Mouse (Mus musculus) layer of hippocampus, postnatal 14 days (tissue): ENCODE data around the gene Ddx17. TPM values are rescaled to one million over a fixed set of nuclear protein-coding genes. Genes with fewer than 3 reads are reported as not detected.

ENCODE experiments used
- DNase-seq, 2 experiments: peaks; one replicate each; pipeline ENCODE4 v3.0.0; 2021 to 2022; ENCODE audit warnings: low spot score in 2 of 2, mixed read lengths in 1 of 2
- total RNA-seq, 2 experiments: library from RNA; stranded (reverse); gene quantifications; 2 replicates each; pipeline ENCODE4 v1.2.3; 2021

Gene Ddx17
- total RNA-seq, 2 experiments from 2014 or later = 353 to 381 TPM

- no peak for DNase-seq
These were observed 26.9 kb downstream of the Ddx17 start for GRCm38 (mm10) chr15:79519400-79520220.

- DNase-seq = no peak
These were observed 28.0 kb downstream of the Ddx17 start for GRCm38 (mm10) chr15:79518571-79518970.

DNA sequence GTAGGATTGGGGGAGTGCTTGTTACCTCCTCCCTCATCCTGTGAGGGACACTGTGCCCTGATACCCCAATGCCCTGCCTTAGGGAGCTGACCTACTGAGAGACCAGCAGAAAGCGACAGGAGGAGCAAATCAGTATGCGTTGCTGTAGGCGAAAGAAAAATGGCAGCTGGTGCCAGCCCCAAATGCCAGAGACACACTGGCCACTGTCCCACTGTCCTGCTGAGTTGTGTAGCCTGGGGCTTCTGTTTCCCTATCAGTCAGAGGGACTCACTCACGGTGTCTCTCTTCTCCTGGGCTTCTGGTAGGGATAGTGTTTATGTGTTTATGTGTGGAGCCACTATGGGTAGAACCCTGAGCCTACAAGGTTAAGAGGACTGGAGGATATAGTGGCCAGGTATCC, 28.8 kb downstream of the Ddx17 start:
- DNase-seq = no peak

- no peak for DNase-seq
These were observed 30.1 kb downstream of the Ddx17 start, which contains the start of gene Kdelr3 for GRCm38 (mm10) chr15:79516171-79517096. Kdelr3 (plus strand) TSS chr15:79516411.

- DNase-seq = no peak
These were observed 32.6 kb downstream of the Ddx17 start for GRCm38 (mm10) chr15:79513940-79514339.

GRCm38 (mm10) chr15:79511553-79512320, 34.8 kb downstream of the Ddx17 start:
- DNase-seq = peak; percentile 86 to 88

GRCm38 (mm10) chr15:79510425-79510824, 36.1 kb downstream of the Ddx17 start:
- DNase-seq = no peak

- no peak for DNase-seq
These were observed 36.5 kb downstream of the Ddx17 start for GRCm38 (mm10) chr15:79509998-79510397.

- DNase-seq = no peak
These were observed 39.3 kb downstream of the Ddx17 start for GRCm38 (mm10) chr15:79507055-79507828.

DNA sequence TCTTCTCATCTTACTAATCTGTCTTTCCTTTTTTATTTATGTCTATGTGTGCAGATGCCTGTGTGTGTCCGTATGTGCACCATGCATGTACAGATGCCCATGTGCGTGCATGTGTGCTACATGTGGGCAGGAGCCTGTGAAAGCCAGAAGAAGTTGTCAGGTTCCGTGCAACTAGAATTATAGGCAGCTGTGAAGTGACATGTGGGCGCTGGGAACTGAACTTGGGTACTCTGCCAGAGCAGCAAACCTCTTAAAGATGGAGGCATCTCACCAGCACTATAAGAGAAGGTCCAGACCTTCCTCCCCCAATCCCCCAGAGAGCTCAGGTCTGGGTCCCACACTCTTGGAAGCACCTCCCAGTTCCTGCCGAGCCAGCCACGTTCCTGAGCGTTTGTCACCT, 40.1 kb downstream of the Ddx17 start:
- DNase-seq = no peak

- peak; percentile 76 to 77 for DNase-seq
These were observed 40.8 kb downstream of the Ddx17 start for GRCm38 (mm10) chr15:79505616-79506283.

DNA sequence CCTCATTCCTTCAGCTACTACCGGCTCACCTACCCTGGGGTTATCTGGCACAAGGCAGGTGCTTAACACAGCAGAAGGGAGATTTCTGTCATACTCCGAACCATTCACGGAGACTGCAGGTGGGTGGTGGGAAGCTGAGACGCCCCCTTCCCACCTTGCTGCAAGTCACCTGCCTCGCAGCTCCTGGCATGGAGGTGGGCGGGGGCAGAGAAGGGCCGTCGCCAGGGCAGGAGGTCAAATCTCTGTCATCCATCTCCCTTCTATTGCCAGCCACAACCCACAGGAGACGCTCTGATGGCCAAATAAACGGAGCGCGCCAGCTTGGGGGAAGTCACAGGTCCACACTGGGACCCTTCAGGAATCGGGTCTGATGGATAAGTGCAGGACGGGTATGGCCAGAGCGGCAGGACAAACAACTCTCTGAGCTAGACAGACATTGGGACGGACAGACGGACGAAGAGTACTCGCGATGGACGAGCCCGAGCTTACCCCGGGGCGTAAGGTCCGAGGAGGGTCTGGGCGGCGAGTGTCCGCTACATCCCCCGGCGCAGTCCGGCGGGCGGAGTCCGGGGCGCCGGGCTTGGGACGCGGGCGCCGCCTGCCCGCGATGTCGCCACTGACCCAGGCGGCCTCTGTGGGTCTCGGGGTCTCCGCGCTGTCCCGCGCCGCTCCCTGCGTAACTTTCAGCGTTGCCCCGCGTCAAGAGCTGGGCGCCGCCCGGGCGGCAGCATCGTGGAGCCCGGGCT, 41.7 kb downstream of the Ddx17 start, which contains the start of gene Kcnj4:
TSS of gene Kcnj4 (minus strand) at position 535 of the 746 bp plus-strand sequence.
- no peak for DNase-seq

- peak in 1 of 2 experiments; percentile 22 for DNase-seq
These were observed 43.1 kb downstream of the Ddx17 start for GRCm38 (mm10) chr15:79503438-79503837.

DNA sequence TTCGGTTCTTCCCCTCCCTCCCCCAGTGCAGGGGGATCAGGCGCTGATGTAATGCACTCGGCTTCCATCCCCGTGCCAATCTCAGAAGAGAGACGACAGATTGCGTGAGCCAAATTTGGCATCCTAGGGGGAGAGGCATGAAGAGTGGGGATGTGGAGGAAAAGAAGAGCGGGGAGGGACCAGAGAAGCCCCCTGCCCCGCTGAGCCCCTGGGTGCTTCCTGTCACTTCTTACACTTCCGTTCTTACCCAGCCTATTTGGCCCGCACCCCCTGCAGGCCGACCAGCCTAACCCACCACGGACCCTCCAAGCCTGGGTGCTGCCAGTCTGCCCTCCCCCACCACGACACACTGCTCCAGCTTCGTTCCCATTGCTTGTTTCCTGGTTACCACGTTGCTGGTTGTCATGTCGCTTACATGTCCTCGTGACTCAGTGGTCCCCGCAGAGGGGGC, 43.6 kb downstream of the Ddx17 start:
- peak; percentile 73 to 78 for DNase-seq

GRCm38 (mm10) chr15:79500110-79500509, 46.4 kb downstream of the Ddx17 start:
- peak in 1 of 2 experiments; percentile 20 for DNase-seq

- DNase-seq = peak in 1 of 2 experiments; percentile 21
These were observed 53.0 kb downstream of the Ddx17 start for GRCm38 (mm10) chr15:79493527-79493926.

- DNase-seq = no peak
These were observed 57.1 kb downstream of the Ddx17 start for GRCm38 (mm10) chr15:79489463-79489862.

DNA sequence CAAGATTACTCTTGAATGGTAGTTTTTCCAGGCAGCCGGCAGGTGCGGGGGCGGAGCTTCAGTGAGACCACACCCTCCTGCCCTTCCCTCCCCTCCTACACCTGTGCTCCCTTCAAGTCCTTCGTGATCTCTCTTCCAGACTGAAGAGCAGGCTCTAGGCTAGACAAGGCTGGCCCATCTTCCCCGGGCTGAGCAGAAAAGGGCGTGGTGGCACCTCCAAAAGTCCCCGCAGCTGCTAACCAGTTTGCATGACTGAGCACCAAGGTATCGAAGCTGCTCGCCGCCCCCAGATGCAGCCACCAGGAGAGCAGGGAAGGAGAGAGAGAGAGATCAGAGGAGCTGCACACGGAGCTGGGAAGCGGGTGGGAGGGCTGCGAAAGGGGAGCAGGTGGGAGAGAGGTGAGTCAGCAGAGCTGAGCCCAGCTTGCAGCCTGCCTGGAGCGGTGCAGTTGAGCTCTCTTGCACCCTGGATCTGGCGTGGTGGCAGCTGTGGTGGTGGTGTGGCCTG, 65.3 kb downstream of the Ddx17 start:
- DNase-seq = no peak
